Comparison of ENCODE assay signal across 8 mouse cellular contexts in the genomic region with DNA sequence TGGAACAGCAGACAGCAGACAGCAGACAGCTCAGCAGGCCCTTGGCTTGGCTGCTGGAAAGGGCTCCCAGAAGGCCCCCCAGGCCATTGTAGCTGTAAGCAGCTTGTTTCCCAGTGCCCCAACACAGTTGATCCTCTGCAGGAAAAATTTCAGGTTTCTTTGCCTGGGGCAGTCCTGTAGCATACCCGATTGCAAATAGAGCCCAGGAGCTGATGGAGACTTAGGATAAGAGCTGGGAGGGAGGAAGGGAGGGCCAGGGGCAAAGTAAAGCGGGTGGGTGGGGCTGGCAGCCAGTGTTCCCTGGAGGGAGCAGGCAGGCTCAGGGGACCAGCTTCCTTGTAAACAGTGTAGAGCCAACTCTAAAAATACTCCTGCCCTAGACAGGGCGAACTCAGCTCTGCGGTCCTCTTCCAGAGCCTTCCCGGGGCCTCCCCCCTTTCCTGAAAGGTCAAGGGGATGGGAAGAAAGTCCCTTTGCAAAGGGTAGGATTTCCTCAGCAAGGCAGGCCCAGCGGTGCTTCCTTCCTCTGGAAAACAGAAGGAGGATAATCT.
A peak's percentile ranks its signal among the peaks of the same experiment; 100 is the strongest.
DNase-seq lines count a peak whose midpoint lies in the region; ATAC-seq and TF ChIP-seq lines count a peak whose summit lies in the region.

No protein-coding gene starts in this region.

- H3K4me1 ChIP-seq in lung, adult 2 months (ENCODE audit: control insufficient read depth, insufficient read depth, low read length), result peaks cover 37% of the 10 kb centered on the region
- peaks cover 6% of the 10 kb centered on the region; the same call in 1 of the 2 replicates for H3K4me1 ChIP-seq in hindbrain, embryonic 14.5 days (replicated peaks; ENCODE audit: control insufficient read depth, insufficient read depth, low read length)
- no peaks in the 10 kb centered on the region for H3K4me1 ChIP-seq in neural tube, embryonic 14.5 days (ENCODE audit: control insufficient read depth, insufficient read depth, low read length)

- peak overlapping the region; percentile 97 for H3K27ac ChIP-seq in gastrocnemius, adult 2 months
- no peak overlapping the region for H3K27ac ChIP-seq in hindbrain, embryonic 14.5 days
- H3K27ac ChIP-seq in neural tube, embryonic 14.5 days (ENCODE audit: low read depth, low read length), result no peak overlapping the region

- peak; percentile 81 to 87 for DNase-seq in lung, adult 18-20 months
- DNase-seq in lung, adult 2 months, result no peak
- DNase-seq in gastrocnemius, adult 2 months, result peak; percentile 89
- no peak for DNase-seq in hindbrain, embryonic 14.5 days (ENCODE audit: low spot score)
- DNase-seq in liver, result peak; percentile 80
- DNase-seq in cerebellum, postnatal 14 days, result no peak

- H3K4me3 ChIP-seq in lung, adult 2 months (replicated peaks; ENCODE audit: extremely low read depth, low read depth, low read length), result no peak overlapping the region
- H3K4me3 ChIP-seq in gastrocnemius, adult 2 months, result peak overlapping the region; percentile 65
- no peak overlapping the region for H3K4me3 ChIP-seq in hindbrain, embryonic 14.5 days (replicated peaks; ENCODE audit: low read length)
- H3K4me3 ChIP-seq in neural tube, embryonic 14.5 days (ENCODE audit: low read depth, low read length), result no peak overlapping the region

- no peak overlapping the region for H3K4me2 ChIP-seq in hindbrain, embryonic 14.5 days (replicated peaks)
- H3K4me2 ChIP-seq in neural tube, embryonic 14.5 days (ENCODE audit: low read depth, low read length), result no peak overlapping the region

- TF ChIP-seq CTCF in lung, adult 2 months (IDR thresholded peaks at IDR 0.05; ENCODE audit: insufficient read depth, low read length), result no peak
- TF ChIP-seq CTCF in gastrocnemius, adult 2 months (IDR thresholded peaks at IDR 0.05), result no peak

- WGBS in lung, adult 2 months, result 15% methylated on average over 6 of the region's 6 CpGs
- WGBS in hindbrain, embryonic 14.5 days, result 19% methylated on average over 6 of the region's 6 CpGs
- 32% methylated on average over 6 of the region's 6 CpGs for WGBS in neural tube, embryonic 14.5 days

- no peak for TF ChIP-seq POLR2A in lung, adult 2 months (IDR thresholded peaks at IDR 0.05; ENCODE audit: borderline replicate concordance, extremely low read depth, low read depth, low read length)

- H3K9ac ChIP-seq in hindbrain, embryonic 14.5 days, result no peak overlapping the region
- H3K9ac ChIP-seq in neural tube, embryonic 14.5 days (replicated peaks; ENCODE audit: low read depth, low read length), result no peak overlapping the region

- no peaks in the 10 kb centered on the region for H3K27me3 ChIP-seq in hindbrain, embryonic 14.5 days (ENCODE audit: control insufficient read depth, insufficient read depth, low read length)
- no peaks in the 10 kb centered on the region for H3K27me3 ChIP-seq in neural tube, embryonic 14.5 days (ENCODE audit: control insufficient read depth, insufficient read depth, low read length)

- intact Hi-C loops in gastrocnemius, adult 2 months (cut with DNase I), result loop anchor here (5.0 kb wide), 1 partner anchor 57 kb away; no protein-coding TSS in a partner anchor

- peak; percentile 31; the same call in 1 of the 2 replicates for ATAC-seq in hindbrain, embryonic 14.5 days (ENCODE audit: low FRiP score)
- ATAC-seq in neural tube, embryonic 14.5 days (ENCODE audit: low read depth), result peak; percentile 15; the same call in 1 of the 2 replicates
- ATAC-seq in CD4-positive, CD25-positive, alpha-beta regulatory T cell, adult 4 months, result no peak

- H3K9me3 ChIP-seq in hindbrain, embryonic 14.5 days (ENCODE audit: control insufficient read depth, low read length), result no peaks in the 10 kb centered on the region
- H3K9me3 ChIP-seq in neural tube, embryonic 14.5 days (ENCODE audit: control insufficient read depth, low read length), result no peaks in the 10 kb centered on the region

- no peaks in the 10 kb centered on the region for H3K36me3 ChIP-seq in hindbrain, embryonic 14.5 days (replicated peaks; ENCODE audit: control insufficient read depth, insufficient read depth)
- H3K36me3 ChIP-seq in neural tube, embryonic 14.5 days (ENCODE audit: control insufficient read depth, insufficient read depth, low read length), result no peaks in the 10 kb centered on the region

Comparison
In these comparisons a context has a peak if more than half of its experiments do, and no peak if none do; other contexts are left out.
1. DNase-seq: peak in lung, adult 18-20 months (2 of 2), gastrocnemius, adult 2 months (single experiment) and liver (single experiment); none in lung, adult 2 months (single experiment), hindbrain, embryonic 14.5 days (single experiment) and cerebellum, postnatal 14 days (0 of 2).